Mouse (Mus musculus) midbrain, embryonic 16.5 days (tissue): Measurements from ENCODE around the gene Grik2. TPM values are rescaled to one million over a fixed set of nuclear protein-coding genes. Genes with fewer than 3 reads are reported as not detected.
"Not testable (repeated sequence)": the region's sequence is repeated elsewhere in the genome, so short reads cannot be mapped to it uniquely, and the experiment has no call there.

Experiments
- ATAC-seq: fragments of 200-750 bp; cut with Nextera tagmentation; 2 replicates; pipeline ENCODE4 v1.8.0; 2017; ENCODE audit warnings: moderate TSS enrichment
- H3K27ac ChIP-seq: fragments of 300-500 bp; sonication (generic); 2 replicates; pipeline ENCODE4 v1.5.1; 2014; ENCODE audit warnings: mild to moderate bottlenecking, low read length, mixed read lengths
- H3K27me3 ChIP-seq: fragments of 300-500 bp; sonication (generic); 2 replicates; pipeline ENCODE4 v1.6.1; 2014; ENCODE audit warnings: low read depth, low read length, mixed read lengths; ENCODE audit not compliant: control insufficient read depth, insufficient read depth
- H3K36me3 ChIP-seq: fragments of 300-500 bp; sonication (generic); 2 replicates; pipeline ENCODE4 v1.6.1; 2014; ENCODE audit warnings: mild to moderate bottlenecking, low read length, moderate library complexity, mixed read lengths; ENCODE audit not compliant: control insufficient read depth, insufficient read depth
- H3K4me1 ChIP-seq: fragments of 300-500 bp; sonication (generic); 2 replicates; pipeline ENCODE4 v1.6.1; 2014; ENCODE audit warnings: mild to moderate bottlenecking, low read length, mixed read lengths; ENCODE audit not compliant: control insufficient read depth, insufficient read depth
- H3K4me2 ChIP-seq: fragments of 300-500 bp; sonication (generic); 2 replicates; pipeline ENCODE4 v1.6.1; 2014; ENCODE audit warnings: mild to moderate bottlenecking, low read length, mixed read lengths
- H3K4me3 ChIP-seq: fragments of 300-500 bp; sonication (generic); 2 replicates; pipeline ENCODE4 v1.5.1; 2014; ENCODE audit warnings: low read depth, mild to moderate bottlenecking, low read length, moderate library complexity, mixed read lengths
- H3K9ac ChIP-seq: fragments of 300-500 bp; sonication (generic); 2 replicates; pipeline ENCODE4 v1.6.1; 2014; ENCODE audit warnings: low read depth, low read length, mixed read lengths
- H3K9me3 ChIP-seq: fragments of 300-500 bp; sonication (generic); replicated peaks from 2 replicates; pipeline ENCODE4 v1.6.1; 2014; ENCODE audit warnings: mild to moderate bottlenecking, low read length, mixed read lengths; ENCODE audit not compliant: control insufficient read depth, poor library complexity, severe bottlenecking
- WGBS: fragments of 180-500 bp; shearing (Covaris S2); extraction: QIAGEN DNeasy Blood & Tissue Kit; methylation state at CpG from one replicate; pipeline ENCODE4 v1.1.7; 2014; 5-methylcytosine and 5-hydroxymethylcytosine counted together
- polyA plus RNA-seq: library from polyadenylated mRNA; unstranded; fragments of >200 nt; fragmentation: Nextera tagmentation; extraction: Ambion mirVana; gene quantifications from 2 replicates; pipeline ENCODE4 v1.2.1, GENCODE M21; 2015

Gene Grik2
- polyA plus RNA-seq, 1 experiment from 2014 or later, result 35.4 TPM

GRCm38 (mm10) chr10:49191773-49192371 is 596.7 kb downstream of the Grik2 start:
- no peak overlapping the region for H3K4me2 ChIP-seq
- H3K27ac ChIP-seq, result no peak overlapping the region
- H3K9me3 ChIP-seq, result no peaks in the 10 kb centered on the region
- no peaks in the 10 kb centered on the region for H3K36me3 ChIP-seq
- H3K4me3 ChIP-seq, result no peak overlapping the region
- no peaks in the 10 kb centered on the region for H3K4me1 ChIP-seq
- no peak overlapping the region for H3K9ac ChIP-seq
- H3K27me3 ChIP-seq, result no peaks in the 10 kb centered on the region
- ATAC-seq, result no peak

- H3K27me3 ChIP-seq, result no peaks in the 10 kb centered on the region
- H3K27ac ChIP-seq, result no peak overlapping the region
- no peaks in the 10 kb centered on the region for H3K4me1 ChIP-seq
- WGBS, result 86% methylated on average over 1 of the region's 1 CpGs
- H3K4me3 ChIP-seq, result no peak overlapping the region
- H3K36me3 ChIP-seq, result no peaks in the 10 kb centered on the region
- no peak overlapping the region for H3K4me2 ChIP-seq
- no peak for ATAC-seq
- H3K9ac ChIP-seq, result no peak overlapping the region
- no peaks in the 10 kb centered on the region for H3K9me3 ChIP-seq
Measured at GRCm38 (mm10) chr10:49191291-49191690, 597.3 kb downstream of the Grik2 start.

- H3K9me3 ChIP-seq, result no peaks in the 10 kb centered on the region
- WGBS, result 74% methylated on average over 4 of the region's 4 CpGs
- H3K27ac ChIP-seq, result no peak overlapping the region
- no peaks in the 10 kb centered on the region for H3K36me3 ChIP-seq
- H3K27me3 ChIP-seq, result no peaks in the 10 kb centered on the region
- H3K4me1 ChIP-seq, result no peaks in the 10 kb centered on the region
- no peak overlapping the region for H3K4me3 ChIP-seq
- no peak overlapping the region for H3K4me2 ChIP-seq
- H3K9ac ChIP-seq, result no peak overlapping the region
- no peak for ATAC-seq
Measured at GRCm38 (mm10) chr10:49154134-49154533, 634.4 kb downstream of the Grik2 start.

- WGBS, result 92% methylated on average over 4 of the region's 4 CpGs
- H3K9me3 ChIP-seq, H3K4me2 ChIP-seq, H3K4me1 ChIP-seq, H3K9ac ChIP-seq, H3K36me3 ChIP-seq, H3K27ac ChIP-seq, ATAC-seq, H3K4me3 ChIP-seq, H3K27me3 ChIP-seq: not testable (repeated sequence)
Measured at GRCm38 (mm10) chr10:49151496-49151895, 637.1 kb downstream of the Grik2 start.

- Histone ChIP-seq H3K4me2 (no peak overlapping the region), H3K36me3 (no peaks in the 10 kb centered on the region), H3K27ac (no peak overlapping the region), H3K9ac (no peak overlapping the region), H3K4me3 (no peak overlapping the region), H3K9me3 (no peaks in the 10 kb centered on the region), H3K27me3 (no peaks in the 10 kb centered on the region), H3K4me1 (no peaks in the 10 kb centered on the region)
- ATAC-seq, result no peak
- 64% methylated on average over 4 of the region's 4 CpGs for WGBS
Measured at GRCm38 (mm10) chr10:49149714-49150113, 638.9 kb downstream of the Grik2 start.

GRCm38 (mm10) chr10:49142658-49143057 is 645.9 kb downstream of the Grik2 start:
- no peak for ATAC-seq
- no peaks in the 10 kb centered on the region for H3K9me3 ChIP-seq
- no peak overlapping the region for H3K4me3 ChIP-seq
- no peaks in the 10 kb centered on the region for H3K36me3 ChIP-seq
- 94% methylated on average over 3 of the region's 3 CpGs for WGBS
- no peaks in the 10 kb centered on the region for H3K27me3 ChIP-seq
- H3K4me1 ChIP-seq, result no peaks in the 10 kb centered on the region
- H3K27ac ChIP-seq, result no peak overlapping the region
- H3K4me2 ChIP-seq, result no peak overlapping the region
- no peak overlapping the region for H3K9ac ChIP-seq

GRCm38 (mm10) chr10:49136816-49137215 is 651.8 kb downstream of the Grik2 start:
- Histone ChIP-seq H3K4me1 (no peaks in the 10 kb centered on the region), H3K9me3 (no peaks in the 10 kb centered on the region)
- no peak for ATAC-seq

GRCm38 (mm10) chr10:49131311-49131710 is 657.3 kb downstream of the Grik2 start:
- 4% methylated on average over 1 of the region's 1 CpGs for WGBS
- Histone ChIP-seq H3K36me3 (no peaks in the 10 kb centered on the region), H3K4me2 (no peak overlapping the region), H3K4me1 (no peaks in the 10 kb centered on the region), H3K4me3 (no peak overlapping the region), H3K27me3 (no peaks in the 10 kb centered on the region), H3K27ac (no peak overlapping the region), H3K9ac (no peak overlapping the region), H3K9me3 (no peaks in the 10 kb centered on the region)
- no peak for ATAC-seq

More at GRCm38 (mm10) chr10:49136816-49137215, 651.8 kb downstream of the Grik2 start:
- H3K4me2 ChIP-seq, result no peak overlapping the region
- no peak overlapping the region for H3K9ac ChIP-seq
- no peaks in the 10 kb centered on the region for H3K36me3 ChIP-seq
- H3K27ac ChIP-seq, result no peak overlapping the region
- no peaks in the 10 kb centered on the region for H3K27me3 ChIP-seq
- no peak overlapping the region for H3K4me3 ChIP-seq

- ATAC-seq, result no peak
- no peak overlapping the region for H3K9ac ChIP-seq
- H3K4me3 ChIP-seq, result no peak overlapping the region
- no peaks in the 10 kb centered on the region for H3K9me3 ChIP-seq
- H3K4me1 ChIP-seq, result no peaks in the 10 kb centered on the region
- H3K27me3 ChIP-seq, result no peaks in the 10 kb centered on the region
- no peak overlapping the region for H3K4me2 ChIP-seq
- no peak overlapping the region for H3K27ac ChIP-seq
- no peaks in the 10 kb centered on the region for H3K36me3 ChIP-seq
Measured at GRCm38 (mm10) chr10:49050339-49050738, 738.2 kb downstream of the Grik2 start.
